Mouse (Mus musculus) E14TG2a.4 (cell line): ENCODE measurements around the gene Grin2a.
A peak's percentile ranks its signal among the peaks of the same experiment; 100 is the strongest.

Source experiments
- H3K27me3 ChIP-seq: 2 replicates; pipeline ENCODE4 v1.6.1; 2014; ENCODE audit warnings: low read length, control low read depth; ENCODE audit not compliant: insufficient read depth
- H3K36me3 ChIP-seq: 2 replicates; pipeline ENCODE4 v1.6.1; 2014; ENCODE audit warnings: low read length, control low read depth; ENCODE audit not compliant: insufficient read depth
- H3K4me1 ChIP-seq: replicated peaks from 2 replicates; pipeline ENCODE4 v1.6.1; 2014; ENCODE audit warnings: low read depth, low read length, control low read depth
- H3K4me3 ChIP-seq: replicated peaks from 2 replicates; pipeline ENCODE4 v1.5.1; 2014; ENCODE audit warnings: mild to moderate bottlenecking, low read length
- H3K9me3 ChIP-seq: 2 replicates; pipeline ENCODE4 v1.6.1; 2014; ENCODE audit warnings: low read length, control low read depth
- CTCF ChIP-seq: conservative IDR thresholded peaks from 2 replicates; pipeline ENCODE4 v1.5.1; 2014; ENCODE audit warnings: low read length
- NANOG ChIP-seq: IDR thresholded peaks from 2 replicates; pipeline ENCODE4 v1.6.1; 2014; ENCODE audit warnings: borderline replicate concordance, low read length, mixed read lengths
- POU5F1 ChIP-seq: IDR thresholded peaks from 2 replicates; pipeline ENCODE4 v1.6.1; 2014; ENCODE audit warnings: low read length, borderline replicate concordance

Gene Grin2a

GRCm38 (mm10) chr16:9535196-9535595, 460.2 kb downstream of the Grin2a start:
- TF ChIP-seq POU5F1 (no peak), CTCF (no peak), NANOG (no peak)
- Histone ChIP-seq H3K9me3 (no peaks in the 10 kb centered on the region), H3K4me3 (no peak overlapping the region), H3K4me1 (no peaks in the 10 kb centered on the region), H3K27me3 (no peaks in the 10 kb centered on the region), H3K36me3 (no peaks in the 10 kb centered on the region)

- no peak overlapping the region for H3K4me3 ChIP-seq
- no peaks in the 10 kb centered on the region for H3K27me3 ChIP-seq
- no peaks in the 10 kb centered on the region for H3K9me3 ChIP-seq
- no peaks in the 10 kb centered on the region for H3K36me3 ChIP-seq
- TF ChIP-seq CTCF (no peak), POU5F1 (no peak), NANOG (no peak)
- no peaks in the 10 kb centered on the region for H3K4me1 ChIP-seq
These were observed 461.6 kb downstream of the Grin2a start for GRCm38 (mm10) chr16:9533564-9534332.

- Histone ChIP-seq H3K4me3 (no peak overlapping the region), H3K27me3 (no peaks in the 10 kb centered on the region), H3K9me3 (no peaks in the 10 kb centered on the region), H3K4me1 (no peaks in the 10 kb centered on the region), H3K36me3 (no peaks in the 10 kb centered on the region)
- TF ChIP-seq NANOG = no peak
- TF ChIP-seq CTCF = no peak
- TF ChIP-seq POU5F1 = no peak
These were observed 462.4 kb downstream of the Grin2a start for GRCm38 (mm10) chr16:9532843-9533532.

GRCm38 (mm10) chr16:9527214-9527613, 468.1 kb downstream of the Grin2a start:
- no peak overlapping the region for H3K4me3 ChIP-seq
- H3K36me3 ChIP-seq = no peaks in the 10 kb centered on the region
- TF ChIP-seq NANOG (no peak), POU5F1 (no peak)
- H3K9me3 ChIP-seq = peaks cover 6% of the 10 kb centered on the region; the same call in 1 of the 2 replicates
- no peaks in the 10 kb centered on the region for H3K4me1 ChIP-seq
- H3K27me3 ChIP-seq = no peaks in the 10 kb centered on the region

DNA sequence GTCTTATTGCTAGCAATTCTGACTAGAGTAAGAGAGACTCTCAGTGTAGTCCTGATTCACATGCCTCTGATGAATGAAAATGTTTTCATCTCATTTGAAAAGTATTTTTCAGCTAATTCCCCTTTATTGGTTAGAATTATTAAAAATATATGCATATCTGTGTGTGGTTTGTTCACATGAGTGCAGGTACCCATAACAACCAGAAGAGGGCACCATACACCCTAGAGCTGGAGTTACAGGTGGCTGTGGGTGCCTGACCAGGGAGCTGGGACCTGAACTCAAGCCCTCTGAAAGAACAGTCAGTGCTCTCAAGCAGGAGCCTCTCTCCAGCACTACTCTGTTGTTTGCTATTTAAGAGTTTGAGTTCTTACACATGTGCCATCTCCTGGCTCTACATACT, 472.0 kb downstream of the Grin2a start:
- TF ChIP-seq POU5F1 = no peak
- TF ChIP-seq NANOG = no peak
- TF ChIP-seq CTCF = peak; percentile 56
- H3K4me1 ChIP-seq = no peaks in the 10 kb centered on the region
- H3K9me3 ChIP-seq = peaks cover 11% of the 10 kb centered on the region; the same call in 1 of the 2 replicates

More for the DNA sequence above, 472.0 kb downstream of the Grin2a start:
- H3K27me3 ChIP-seq = no peaks in the 10 kb centered on the region
- H3K4me3 ChIP-seq = no peak overlapping the region
- H3K36me3 ChIP-seq = no peaks in the 10 kb centered on the region
